In the genomic region with DNA sequence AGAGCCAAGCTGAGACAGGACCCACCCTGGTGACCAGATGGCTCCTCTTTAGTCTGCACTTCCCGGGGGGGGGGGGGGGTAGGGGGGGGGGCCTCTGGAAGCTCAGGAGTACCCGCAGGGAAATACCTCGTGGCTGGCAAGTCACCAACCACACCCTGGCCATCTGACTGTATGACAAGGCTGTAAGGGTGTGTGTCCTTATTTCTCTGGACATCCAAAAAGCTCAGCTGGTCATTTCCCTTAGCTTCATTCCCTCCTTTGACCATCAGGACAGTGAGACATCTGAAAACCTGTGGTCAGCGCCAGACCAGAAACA, we compare ENCODE assay signal across 16 mouse cellular contexts.
DNase-seq lines count a peak whose midpoint lies in the region; ATAC-seq lines count a peak whose summit lies in the region.
"Had no signal": no experiment of that assay in that cellular context is flagged by ENCODE, and none has a peak within 500 bp of the region (broad histone marks: within the 10 kb centered on the region; RNA-seq: fewer than 3 reads in every experiment).

No protein-coding gene starts in this region.

- no peak for ATAC-seq in limb, embryonic 11.5 days (ENCODE audit: insufficient number of reproducible peaks, low FRiP score, low TSS enrichment, low read depth)
- ATAC-seq in limb, embryonic 12.5 days (ENCODE audit: insufficient number of reproducible peaks, insufficient read depth, low FRiP score, low TSS enrichment, low read depth): 0 out of 2 replicates have a peak, but pooled peaks have one; percentile 20

- WGBS in limb, embryonic 11.5 days: 51% methylated on average over 3 of the region's 4 CpGs
- WGBS in limb, embryonic 10.5 days: 56% methylated on average over 4 of the region's 4 CpGs
- 58% methylated on average over 3 of the region's 4 CpGs for WGBS in limb, embryonic 12.5 days

- H3K27ac ChIP-seq in limb, embryonic 11.5 days (replicated peaks; ENCODE audit: low read depth, low read length): 0 out of 2 replicates have a peak overlapping the region, but pooled peaks have one; percentile 32
- no peak overlapping the region; the same call in 1 of the 2 replicates for H3K27ac ChIP-seq in limb, embryonic 10.5 days
- peak overlapping the region; percentile 82 for H3K27ac ChIP-seq in limb, embryonic 12.5 days
- H3K27ac ChIP-seq: liver, embryonic 14.5 days; neural tube, embryonic 13.5 days; stomach, postnatal 0 days had no signal

- no peak overlapping the region for H3K4me3 ChIP-seq in limb, embryonic 11.5 days (ENCODE audit: low read depth, low read length)
- no peak overlapping the region for H3K4me3 ChIP-seq in limb, embryonic 10.5 days
- H3K4me3 ChIP-seq in limb, embryonic 12.5 days (replicated peaks): no peak overlapping the region
- H3K4me3 ChIP-seq: heart, embryonic 12.5 days; neural tube, embryonic 13.5 days had no signal

- no peak for DNase-seq in limb, embryonic 11.5 days (ENCODE audit: low spot score)
- DNase-seq in limb, embryonic 10.5 days (ENCODE audit: low spot score): no peak
- peak; percentile 78 for DNase-seq in cerebellum, adult 11 months
- peak; percentile 88 for DNase-seq in cerebellum, adult 9-10 months
- DNase-seq in thymus, postnatal 10 days (ENCODE audit: low spot score in 2 of 2): no peak
- no peak for DNase-seq in gastrocnemius, postnatal 4 days (ENCODE audit: low spot score in 2 of 2)
- DNase-seq: gastrocnemius, postnatal 10 days; heart, postnatal 36 days; kidney, postnatal 4 days; thymus, postnatal 36 days had no signal

- no peaks in the 10 kb centered on the region for H3K4me1 ChIP-seq in limb, embryonic 11.5 days (ENCODE audit: control insufficient read depth, insufficient read depth, low read length)
- peaks cover 20% of the 10 kb centered on the region for H3K4me1 ChIP-seq in limb, embryonic 10.5 days
- peaks cover 29% of the 10 kb centered on the region for H3K4me1 ChIP-seq in limb, embryonic 12.5 days (replicated peaks)

- H3K4me2 ChIP-seq in limb, embryonic 11.5 days (ENCODE audit: low read depth, severe bottlenecking): no peak overlapping the region
- H3K4me2 ChIP-seq in limb, embryonic 12.5 days: no peak overlapping the region
- H3K4me2 ChIP-seq: heart, embryonic 12.5 days; neural tube, embryonic 13.5 days had no signal

- H3K36me3 ChIP-seq in limb, embryonic 11.5 days (ENCODE audit: control insufficient read depth, insufficient read depth, low read length): no peaks in the 10 kb centered on the region
- H3K36me3 ChIP-seq in limb, embryonic 10.5 days: no peaks in the 10 kb centered on the region
- H3K36me3 ChIP-seq in limb, embryonic 12.5 days: no peaks in the 10 kb centered on the region
- H3K36me3 ChIP-seq: G1E; heart, embryonic 12.5 days; neural tube, embryonic 13.5 days had no signal

- no peak overlapping the region for H3K9ac ChIP-seq in limb, embryonic 11.5 days (ENCODE audit: low read length)
- no peak overlapping the region for H3K9ac ChIP-seq in limb, embryonic 12.5 days (replicated peaks)
- H3K9ac ChIP-seq: heart, embryonic 12.5 days; liver, embryonic 14.5 days; neural tube, embryonic 13.5 days had no signal

- no peaks in the 10 kb centered on the region for H3K27me3 ChIP-seq in limb, embryonic 11.5 days (ENCODE audit: control insufficient read depth, insufficient read depth, low read length)
- no peaks in the 10 kb centered on the region for H3K27me3 ChIP-seq in limb, embryonic 10.5 days (ENCODE audit: low read depth, poor library complexity, severe bottlenecking)
- no peaks in the 10 kb centered on the region for H3K27me3 ChIP-seq in limb, embryonic 12.5 days
- H3K27me3 ChIP-seq: heart, embryonic 12.5 days; neural tube, embryonic 13.5 days had no signal

- H3K9me3 ChIP-seq in limb, embryonic 11.5 days (ENCODE audit: control insufficient read depth, low read length): no peaks in the 10 kb centered on the region
- no peaks in the 10 kb centered on the region for H3K9me3 ChIP-seq in limb, embryonic 10.5 days (replicated peaks)
- no peaks in the 10 kb centered on the region for H3K9me3 ChIP-seq in limb, embryonic 12.5 days
- H3K9me3 ChIP-seq: G1E; heart, embryonic 12.5 days; neural tube, embryonic 13.5 days had no signal

Comparison
In these comparisons a context has a peak if more than half of its experiments do, and no peak if none do; other contexts are left out.
1. DNase-seq: peak in cerebellum, adult 11 months (single experiment) and cerebellum, adult 9-10 months (single experiment); none in limb, embryonic 11.5 days (single experiment), limb, embryonic 10.5 days (single experiment), thymus, postnatal 10 days (0 of 2) and gastrocnemius, postnatal 4 days (0 of 2).